Mouse (Mus musculus) erythroid progenitor cell, adult 5-6 weeks (primary cell): ENCODE results near the gene Dapp1. TPM values are rescaled to one million over a fixed set of nuclear protein-coding genes. Genes with fewer than 3 reads are reported as not detected.
"Not testable (repeated sequence)": the region's sequence is repeated elsewhere in the genome, so short reads cannot be mapped to it uniquely, and the experiment has no call there.

ENCODE experiments used
- ATAC-seq: replicated peaks from 2 replicates; pipeline ENCODE4 v1.8.0; 2016; ENCODE audit warnings: moderate number of reproducible peaks, mild to moderate bottlenecking, moderate TSS enrichment, inconsistent platforms; ENCODE audit not compliant: poor library complexity, low FRiP score, severe bottlenecking
- total RNA-seq, 2 experiments: library from RNA; stranded (forward) in 1 of 2; stranded (reverse) in 1 of 2; fragments of 150-400 nt in 1 of 2; fragments of 186-747, 209-891 nt in 1 of 2; gene quantifications; 2 replicates each; pipeline versions ENCODE4 v1.2.3 to v1.2.4; 2015 to 2017; ENCODE audit warnings: low replicate concordance in 2 of 2

The Dapp1 gene
- total RNA-seq, 2 experiments from 2014 or later = 26.3 to 27.7 TPM

DNA sequence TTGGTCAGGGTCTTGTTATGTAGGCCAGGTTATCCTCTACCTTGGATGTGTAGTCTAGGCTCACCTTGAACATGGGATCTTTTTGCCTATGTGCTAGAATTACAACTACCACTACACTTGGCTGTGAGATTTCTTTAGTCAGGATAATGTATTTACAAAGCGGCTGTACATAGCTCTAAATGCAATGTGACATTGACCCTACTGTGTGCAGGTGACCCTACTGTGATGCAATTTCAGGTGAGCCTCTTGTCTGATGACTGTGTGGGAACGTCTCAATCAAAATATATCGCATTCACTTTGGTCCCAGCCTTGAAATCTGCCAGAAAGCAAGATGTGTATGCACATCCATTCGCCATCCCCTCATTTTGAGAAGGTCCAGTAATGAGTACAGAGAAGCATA lies 23.0 kb downstream of the Dapp1 start:
- ATAC-seq = no peak

DNA sequence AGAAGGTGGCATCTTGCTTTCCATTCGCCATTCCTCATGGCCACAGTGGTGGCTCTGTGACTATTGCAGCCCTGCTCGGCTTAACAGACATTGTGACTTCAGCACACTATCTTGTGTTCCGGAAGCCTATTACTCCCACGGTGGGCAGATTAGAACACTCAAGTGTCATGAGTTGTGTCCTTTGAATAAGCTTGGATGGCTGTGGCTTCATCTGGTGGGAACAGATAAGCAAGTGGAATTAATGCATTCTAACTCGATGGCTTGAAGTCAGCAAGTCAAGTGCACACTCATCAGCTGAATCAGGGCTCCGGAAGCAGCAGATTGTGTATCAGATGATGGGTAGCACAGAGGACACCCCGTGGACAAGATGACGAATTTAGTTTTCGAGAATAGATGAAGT lies 23.5 kb downstream of the Dapp1 start:
- ATAC-seq = peak; percentile 78

DNA sequence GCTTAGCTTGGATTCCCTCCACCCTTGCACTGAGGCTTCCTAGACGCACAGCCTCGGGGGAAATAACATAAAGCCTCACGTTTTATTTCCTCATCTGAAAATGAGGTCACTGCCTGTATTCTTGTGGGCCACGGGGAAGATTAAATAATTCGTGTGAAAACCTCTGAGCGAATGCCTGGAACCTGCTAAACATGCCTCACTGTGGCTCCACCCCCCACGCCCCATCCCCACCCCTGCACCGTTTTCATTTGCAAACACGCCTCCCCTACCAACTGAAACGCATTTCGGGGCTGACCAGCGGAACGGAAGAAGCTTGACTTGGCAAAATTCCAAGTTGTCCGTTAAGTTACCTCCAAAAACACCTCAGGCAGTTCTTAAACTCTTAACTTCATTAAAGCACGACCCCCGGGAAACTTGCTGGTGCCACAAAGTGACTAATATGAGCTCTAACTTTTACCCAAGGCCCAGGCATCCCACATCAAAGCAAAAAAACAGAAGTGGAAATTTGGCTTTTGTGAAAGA lies 25.7 kb downstream of the Dapp1 start:
- ATAC-seq = no peak

DNA sequence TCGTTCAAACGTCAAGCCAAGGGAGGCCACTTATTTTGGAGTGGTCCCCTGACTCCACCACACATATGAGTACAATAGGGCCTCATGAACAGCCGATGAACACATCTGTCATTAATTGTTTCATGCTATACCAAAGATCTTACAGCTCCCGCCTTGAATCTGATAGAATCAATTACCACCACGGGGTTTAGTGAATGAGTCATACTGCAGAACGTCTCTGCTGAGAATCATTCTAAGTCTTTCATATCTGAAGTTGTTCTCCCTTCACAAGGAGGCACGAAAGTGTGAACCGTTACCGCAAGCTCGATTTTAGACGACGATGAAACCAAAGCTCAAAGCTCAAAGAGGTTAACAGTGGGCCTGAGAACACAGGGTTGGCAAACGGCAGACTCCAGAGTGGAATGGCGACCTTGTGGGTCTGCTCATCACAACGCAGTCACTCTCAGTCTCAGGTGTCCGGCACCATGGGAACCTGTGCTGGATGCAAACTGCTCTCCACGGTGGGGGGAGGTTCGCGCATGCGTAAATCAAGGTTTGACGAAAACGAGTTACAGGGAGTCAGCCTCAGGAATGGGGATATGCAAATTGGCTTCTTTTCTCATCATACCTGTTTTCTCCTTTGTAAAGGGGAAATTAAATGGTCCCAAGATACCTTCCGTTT lies 27.0 kb downstream of the Dapp1 start:
- no peak for ATAC-seq

DNA sequence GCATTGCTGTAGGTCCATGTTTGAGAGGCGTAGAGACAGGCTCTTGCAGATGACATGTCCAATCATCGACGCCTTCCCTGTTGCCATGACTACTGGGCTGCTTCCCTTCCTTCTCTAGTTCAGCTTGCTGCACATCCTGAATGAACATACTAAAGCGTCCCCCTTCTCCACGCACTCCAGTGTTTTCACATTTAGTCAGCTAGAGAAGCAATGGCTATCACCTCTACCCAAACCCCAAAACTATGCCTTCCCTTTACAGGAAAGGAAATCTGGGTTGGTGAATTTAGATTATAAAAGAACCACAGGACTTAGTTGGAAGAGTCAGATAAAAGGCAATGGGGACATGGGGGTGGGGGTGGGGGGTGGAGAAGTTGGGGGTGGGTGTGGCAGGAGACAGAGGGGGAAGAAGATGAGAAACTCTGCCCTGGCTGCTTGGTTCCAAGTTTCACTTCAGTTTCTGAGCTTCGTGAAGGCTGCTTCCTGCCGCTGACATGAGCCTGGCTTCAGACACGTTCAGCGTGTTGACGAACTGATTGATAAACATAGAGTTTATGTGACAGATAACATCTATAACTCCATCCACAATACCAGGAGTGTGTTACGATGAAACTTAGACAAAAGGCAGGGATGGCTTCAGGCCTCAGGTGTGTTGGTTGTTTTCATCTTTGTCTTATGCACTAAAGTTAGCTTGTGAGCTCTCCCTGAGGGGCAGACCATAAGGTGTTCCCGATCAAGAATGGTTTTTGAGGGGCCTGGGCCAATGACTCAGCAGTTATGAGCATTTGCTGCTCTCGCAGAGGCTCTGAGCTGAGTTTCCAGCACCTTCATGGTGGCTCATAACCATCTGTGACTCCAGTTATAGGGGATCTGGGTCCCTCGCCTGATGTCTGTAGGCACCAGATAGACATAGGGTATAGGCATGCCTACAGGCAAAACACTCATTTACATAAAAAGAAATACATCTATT lies 28.1 kb downstream of the Dapp1 start:
- ATAC-seq = no peak; the same call in 1 of the 2 replicates

DNA sequence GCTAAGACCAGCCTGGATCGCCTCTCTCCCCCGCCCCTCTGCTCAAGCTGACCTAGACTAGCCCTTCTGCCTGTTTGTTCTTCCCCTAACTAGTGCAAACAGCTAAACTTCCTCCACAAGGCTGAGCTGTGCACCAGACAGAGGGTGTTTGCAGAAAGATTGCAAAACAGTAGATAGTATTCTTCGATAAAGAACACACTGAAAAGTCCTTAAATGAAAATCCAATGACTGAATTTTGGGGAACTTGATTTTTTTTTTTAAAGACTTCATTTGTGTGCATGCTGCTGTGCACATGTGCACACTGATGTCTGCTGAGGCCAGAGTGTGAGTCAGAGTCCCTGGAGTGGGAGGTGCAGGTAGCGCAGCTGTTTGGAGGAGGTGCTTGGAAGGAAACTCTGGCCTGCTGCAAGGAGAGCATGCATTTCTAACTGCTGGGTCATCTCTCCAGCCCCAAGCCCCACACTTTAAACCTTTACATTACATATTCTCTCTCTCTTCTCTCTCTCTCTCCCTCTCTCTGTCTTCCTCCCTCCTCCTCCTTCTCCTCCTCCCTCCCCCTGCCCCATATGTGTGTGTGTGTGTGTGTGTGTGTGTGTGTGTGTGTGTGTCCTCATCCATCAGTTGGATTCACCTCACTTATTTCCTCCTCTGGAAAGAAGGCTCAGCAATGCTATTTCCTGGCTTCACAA lies 29.0 kb downstream of the Dapp1 start:
- peak; percentile 59 for ATAC-seq

DNA sequence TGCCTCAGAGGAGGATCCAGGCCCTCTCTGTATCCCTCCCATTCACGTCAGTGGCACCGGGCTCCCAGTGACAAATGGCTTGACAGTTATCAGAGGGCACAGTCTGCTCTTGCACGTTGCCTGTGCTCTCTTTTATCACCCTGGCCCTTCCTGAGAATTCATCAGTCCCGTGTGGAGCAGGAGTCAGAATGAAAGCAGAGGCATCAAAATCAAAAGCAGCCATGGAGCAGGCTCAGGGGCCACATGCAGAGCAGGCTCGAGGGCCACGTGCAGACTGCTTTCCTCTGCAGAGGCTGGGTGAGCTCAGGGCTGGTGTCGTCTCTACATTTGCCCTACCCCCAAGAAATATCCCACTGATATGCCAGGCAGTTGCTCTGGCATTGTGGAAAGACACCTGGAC lies 29.5 kb downstream of the Dapp1 start:
- ATAC-seq = peak; percentile 80

DNA sequence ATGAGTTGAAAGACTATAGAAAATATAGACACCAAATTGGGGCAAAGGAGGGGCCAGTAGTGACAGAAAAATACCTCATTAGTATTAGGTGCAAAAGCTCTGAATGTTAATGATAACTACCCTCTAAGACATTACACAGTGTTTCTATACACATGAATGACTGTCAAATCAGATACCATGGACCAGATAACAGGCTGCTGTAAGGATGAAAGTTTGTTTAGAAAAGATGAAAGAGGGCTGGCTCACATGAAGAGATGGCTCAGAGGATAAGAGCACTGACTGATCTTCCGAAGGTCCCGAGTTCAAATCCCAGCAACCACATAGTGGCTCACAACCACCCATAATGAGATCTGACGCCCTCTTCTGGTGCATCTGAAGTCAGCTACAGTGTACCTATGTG lies 30.0 kb downstream of the Dapp1 start:
- ATAC-seq = not testable (repeated sequence)

DNA sequence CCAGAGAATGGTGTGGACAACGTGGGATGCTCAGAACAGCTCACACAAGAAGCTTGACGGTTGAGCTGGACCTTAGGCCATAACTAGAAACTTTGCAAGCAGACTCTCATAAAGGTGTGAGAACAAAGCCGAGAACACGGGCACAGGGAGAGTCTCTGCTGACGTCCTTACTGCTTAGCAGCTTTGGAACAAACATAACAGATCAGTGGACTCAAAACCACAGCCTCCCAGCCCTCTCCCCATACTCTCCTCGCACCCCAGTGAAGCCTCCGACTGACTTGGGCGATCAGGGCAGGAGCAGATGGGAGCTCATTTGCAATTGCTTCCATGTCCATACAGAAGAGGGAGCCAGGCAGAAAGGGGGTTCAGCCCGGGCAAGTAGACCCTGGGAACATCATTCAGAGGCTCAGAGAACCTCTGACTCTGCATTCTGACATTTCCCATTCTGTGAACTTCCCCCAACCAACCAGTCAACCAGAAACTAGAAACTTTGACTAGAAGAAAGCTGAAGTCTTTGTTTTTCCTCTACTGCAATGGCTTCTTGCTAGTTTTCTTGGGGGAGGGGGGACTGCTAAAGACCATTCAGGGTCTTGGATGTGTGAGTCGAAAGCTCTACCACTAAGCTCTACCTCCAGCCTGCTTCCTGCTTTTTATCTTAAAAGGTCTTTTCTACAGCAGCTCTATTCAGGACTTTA lies 31.0 kb downstream of the Dapp1 start:
- ATAC-seq = no peak

- no peak for ATAC-seq
These were observed 33.8 kb downstream of the Dapp1 start for GRCm38 (mm10) chr3:137947525-137947924.

- no peak for ATAC-seq
These were observed 34.5 kb downstream of the Dapp1 start for GRCm38 (mm10) chr3:137946827-137947226.

GRCm38 (mm10) chr3:137943737-137944154 lies 37.6 kb downstream of the Dapp1 start:
- no peak for ATAC-seq

- ATAC-seq = no peak
These were observed 39.2 kb downstream of the Dapp1 start for GRCm38 (mm10) chr3:137942098-137942622.

DNA sequence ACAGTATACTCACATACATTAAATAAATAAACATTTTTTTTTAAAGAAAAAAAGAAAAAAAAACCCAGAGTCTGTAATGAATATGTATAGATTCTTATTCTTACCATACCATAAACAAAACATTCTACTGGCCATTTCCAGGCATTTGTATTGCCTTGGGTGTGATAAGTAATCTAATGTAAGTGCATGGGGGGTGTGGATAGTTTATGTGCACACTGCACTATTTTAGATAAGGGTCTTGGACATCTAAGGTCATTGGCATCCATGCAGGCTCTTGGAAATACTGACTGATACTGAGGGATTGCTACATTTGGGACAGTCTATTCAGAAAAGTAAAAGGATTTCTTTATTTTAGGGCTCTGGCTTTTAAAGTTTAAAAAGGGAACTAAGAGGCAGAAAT lies 39.8 kb downstream of the Dapp1 start:
- peak; percentile 46 for ATAC-seq

DNA sequence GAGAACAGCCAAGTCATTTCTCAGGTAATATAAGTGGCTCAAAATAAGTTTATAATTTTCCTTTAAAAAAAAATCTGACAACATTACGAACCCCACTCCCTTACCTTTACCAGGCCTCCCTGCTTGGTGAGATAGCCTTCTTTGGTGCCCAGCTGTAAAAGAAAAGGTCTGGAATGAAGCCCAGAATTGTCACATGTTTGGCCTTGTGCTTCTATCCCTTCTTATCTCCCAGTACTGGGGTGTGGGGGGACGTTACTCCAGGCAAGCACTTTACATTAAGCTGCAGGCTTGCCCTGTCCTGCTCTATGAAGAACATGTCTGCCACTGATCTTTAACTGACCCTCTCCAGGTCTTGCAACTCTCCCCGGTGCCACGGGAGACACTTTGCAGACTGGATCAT lies 40.6 kb downstream of the Dapp1 start:
- peak; percentile 89 for ATAC-seq

DNA sequence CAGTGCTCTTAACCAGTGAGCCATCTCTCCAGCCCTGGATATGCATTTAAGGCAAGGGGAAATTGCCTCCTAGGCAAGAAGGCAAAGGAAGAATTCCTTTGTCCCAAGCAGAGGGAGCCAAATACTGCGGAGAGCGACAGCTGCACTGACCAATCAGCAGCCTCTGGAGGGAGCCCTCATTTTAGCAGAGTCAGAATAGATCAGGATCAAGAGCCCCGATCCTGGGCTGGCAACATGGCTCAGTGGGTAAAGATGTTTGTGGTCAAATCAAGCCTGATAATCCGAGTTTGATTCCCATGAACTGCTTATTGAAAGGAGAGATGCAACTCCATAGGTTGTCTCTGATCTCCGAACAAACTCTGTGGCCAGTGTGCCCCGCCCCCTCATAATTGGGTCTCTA lies 42.7 kb downstream of the Dapp1 start:
- ATAC-seq = no peak

- ATAC-seq = no peak
These were observed 44.8 kb downstream of the Dapp1 start for GRCm38 (mm10) chr3:137936541-137936940.

GRCm38 (mm10) chr3:137935570-137936525 lies 45.5 kb downstream of the Dapp1 start:
- no peak for ATAC-seq
